Mouse (Mus musculus) midbrain, embryonic 14.5 days (tissue): Measurements from ENCODE around the gene Gltpd2. TPM values are rescaled to one million over a fixed set of nuclear protein-coding genes. Genes with fewer than 3 reads are reported as not detected.
"Not testable (repeated sequence)": the region's sequence is repeated elsewhere in the genome, so short reads cannot be mapped to it uniquely, and the experiment has no call there.

Source experiments
- ATAC-seq: fragments of 200-750 bp; cut with Nextera tagmentation; 2 replicates; pipeline ENCODE4 v1.8.0; 2017; ENCODE audit warnings: moderate number of reproducible peaks, moderate library complexity; ENCODE audit not compliant: low FRiP score, low TSS enrichment
- DNase-seq: peaks from one replicate; pipeline ENCODE4 v3.0.0-alpha.2; 2015
- H3K27ac ChIP-seq: fragments of 300-500 bp; sonication (generic); replicated peaks from 2 replicates; pipeline ENCODE4 v1.5.1; 2014; ENCODE audit warnings: mild to moderate bottlenecking, low read depth, low read length, moderate library complexity
- H3K27me3 ChIP-seq: fragments of 300-500 bp; sonication (generic); 2 replicates; pipeline ENCODE4 v1.6.1; 2014; ENCODE audit warnings: low read length, control low read depth, mixed read lengths; ENCODE audit not compliant: control insufficient read depth, insufficient read depth
- H3K36me3 ChIP-seq: fragments of 300-500 bp; sonication (generic); 2 replicates; pipeline ENCODE4 v1.6.1; 2014; ENCODE audit warnings: low read length, control low read depth; ENCODE audit not compliant: control insufficient read depth, insufficient read depth
- H3K4me1 ChIP-seq: fragments of 300-500 bp; sonication (generic); 2 replicates; pipeline ENCODE4 v1.6.1; 2014; ENCODE audit warnings: mild to moderate bottlenecking, antibody characterized with exemption, low read length, control low read depth; ENCODE audit not compliant: control insufficient read depth, insufficient read depth
- H3K4me2 ChIP-seq: fragments of 300-500 bp; sonication (generic); 2 replicates; pipeline ENCODE4 v1.6.1; 2014; ENCODE audit warnings: mild to moderate bottlenecking, low read length, moderate library complexity
- H3K4me3 ChIP-seq: fragments of 300-500 bp; sonication (generic); replicated peaks from 2 replicates; pipeline ENCODE4 v1.5.1; 2014; ENCODE audit warnings: low read depth, low read length
- H3K9ac ChIP-seq: fragments of 300-500 bp; sonication (generic); replicated peaks from 2 replicates; pipeline ENCODE4 v1.6.1; 2014; ENCODE audit warnings: mild to moderate bottlenecking, low read length, moderate library complexity
- H3K9me3 ChIP-seq: fragments of 300-500 bp; sonication (generic); 2 replicates; pipeline ENCODE4 v1.6.1; 2016; ENCODE audit warnings: low read length, control low read depth, mixed read lengths; ENCODE audit not compliant: control insufficient read depth
- WGBS: fragments of 180-500 bp; shearing (Covaris S2); extraction: QIAGEN DNeasy Blood & Tissue Kit; methylation state at CpG from one replicate; pipeline ENCODE4 v1.1.7; 2014; 5-methylcytosine and 5-hydroxymethylcytosine counted together
- polyA plus RNA-seq: library from polyadenylated mRNA; unstranded; fragments of >200 nt; fragmentation: Nextera tagmentation; extraction: Ambion mirVana; gene quantifications from 2 replicates; pipeline ENCODE4 v1.2.1, GENCODE M21; 2014

Gltpd2 gene
- polyA plus RNA-seq, 1 experiment from 2014 or later = 0.64 TPM

- Histone ChIP-seq H3K36me3 (no peaks in the 10 kb centered on the region), H3K9ac (no peak overlapping the region), H3K27ac (no peak overlapping the region), H3K4me1 (peaks cover 6% of the 10 kb centered on the region; the same call in 1 of the 2 replicates), H3K4me3 (no peak overlapping the region), H3K4me2 (no peak overlapping the region), H3K27me3 (no peaks in the 10 kb centered on the region), H3K9me3 (no peaks in the 10 kb centered on the region)
- no peak for ATAC-seq
- 86% methylated on average over 7 of the region's 7 CpGs for WGBS
- DNase-seq = no peak
Measured at GRCm38 (mm10) chr11:70511825-70512224, 7.2 kb upstream of the Gltpd2 start.

- Histone ChIP-seq H3K36me3 (no peaks in the 10 kb centered on the region), H3K4me2 (no peak overlapping the region), H3K4me3 (no peak overlapping the region), H3K4me1 (peaks cover 6% of the 10 kb centered on the region; the same call in 1 of the 2 replicates), H3K27me3 (no peaks in the 10 kb centered on the region), H3K27ac (no peak overlapping the region), H3K9ac (no peak overlapping the region), H3K9me3 (no peaks in the 10 kb centered on the region)
- DNase-seq = no peak
- ATAC-seq = no peak
- WGBS = 82% methylated on average over 7 of the region's 7 CpGs
Measured at GRCm38 (mm10) chr11:70512709-70513342, 6.2 kb upstream of the Gltpd2 start.

GRCm38 (mm10) chr11:70513520-70513919 is 5.5 kb upstream of the Gltpd2 start:
- Histone ChIP-seq H3K27ac (no peak overlapping the region), H3K36me3 (no peaks in the 10 kb centered on the region), H3K4me1 (peaks cover 6% of the 10 kb centered on the region; the same call in 1 of the 2 replicates), H3K9ac (no peak overlapping the region), H3K4me2 (no peak overlapping the region), H3K4me3 (no peak overlapping the region), H3K27me3 (no peaks in the 10 kb centered on the region), H3K9me3 (no peaks in the 10 kb centered on the region)
- 48% methylated on average over 11 of the region's 11 CpGs for WGBS
- no peak for DNase-seq
- ATAC-seq = no peak

GRCm38 (mm10) chr11:70514288-70514687 is 4.7 kb upstream of the Gltpd2 start, which contains the start of gene Vmo1:
Gene Vmo1, minus strand, starts transcription at chr11:70514616.
- no peaks in the 10 kb centered on the region for H3K27me3 ChIP-seq
- no peak for ATAC-seq

GRCm38 (mm10) chr11:70516352-70516751 is 2.6 kb upstream of the Gltpd2 start:
- WGBS = 27% methylated on average over 2 of the region's 2 CpGs
- Histone ChIP-seq H3K9ac (no peak overlapping the region), H3K36me3 (no peaks in the 10 kb centered on the region), H3K27me3 (no peaks in the 10 kb centered on the region), H3K27ac (no peak overlapping the region), H3K4me1 (no peaks in the 10 kb centered on the region), H3K4me3 (no peak overlapping the region), H3K4me2 (no peak overlapping the region), H3K9me3 (no peaks in the 10 kb centered on the region)
- DNase-seq = peak; percentile 78
- ATAC-seq = no peak

More at GRCm38 (mm10) chr11:70514288-70514687, 4.7 kb upstream of the Gltpd2 start, which contains the start of gene Vmo1:
- H3K9ac ChIP-seq = no peak within 1 kb of the TSS
- peaks cover 6% of the 10 kb centered on the region; the same call in 1 of the 2 replicates for H3K4me1 ChIP-seq
- no peak within 1 kb of the TSS for H3K4me2 ChIP-seq
- no peaks in the 10 kb centered on the region for H3K9me3 ChIP-seq
- DNase-seq = no peak
- H3K27ac ChIP-seq = no peak within 1 kb of the TSS
- H3K4me3 ChIP-seq = no peak within 1 kb of the TSS
- no peaks in the 10 kb centered on the region for H3K36me3 ChIP-seq
- 90% methylated on average over 7 of the region's 7 CpGs for WGBS

- Histone ChIP-seq H3K4me3 (no peak overlapping the region), H3K9me3 (no peaks in the 10 kb centered on the region), H3K4me1 (no peaks in the 10 kb centered on the region), H3K27ac (no peak overlapping the region), H3K4me2 (no peak overlapping the region), H3K36me3 (no peaks in the 10 kb centered on the region), H3K9ac (no peak overlapping the region), H3K27me3 (no peaks in the 10 kb centered on the region)
- WGBS = 72% methylated on average over 1 of the region's 1 CpGs
- no peak for DNase-seq
- no peak for ATAC-seq
Measured at GRCm38 (mm10) chr11:70518436-70518835, 560 bp upstream of the Gltpd2 start.

- Histone ChIP-seq H3K4me2 (peak overlapping the region; percentile 46), H3K9ac (peak overlapping the region; percentile 43; the same call in 1 of the 2 replicates), H3K36me3 (no peaks in the 10 kb centered on the region), H3K27ac (0 out of 2 replicates have a peak overlapping the region, but pooled peaks have one; percentile 45), H3K27me3 (no peaks in the 10 kb centered on the region), H3K4me3 (peak overlapping the region; percentile 20), H3K9me3 (no peaks in the 10 kb centered on the region), H3K4me1 (no peaks in the 10 kb centered on the region)
- ATAC-seq = no peak
- whole genome bisulfite sequencing = 12% methylated on average over 41 of the region's 41 CpGs
- peak; percentile 61 for DNase-seq
Measured at GRCm38 (mm10) chr11:70520178-70520769, 1.3 kb downstream of the Gltpd2 start.

GRCm38 (mm10) chr11:70523306-70523989 is 4.5 kb downstream of the Gltpd2 start:
- not testable (repeated sequence) for H3K27me3 ChIP-seq, H3K4me1 ChIP-seq, ATAC-seq, H3K9me3 ChIP-seq, H3K4me3 ChIP-seq, H3K4me2 ChIP-seq, H3K27ac ChIP-seq, H3K9ac ChIP-seq
- peak; percentile 11 for DNase-seq
- 92% methylated on average over 8 of the region's 8 CpGs for WGBS
- H3K36me3 ChIP-seq = peaks cover 21% of the 10 kb centered on the region
